Mouse (Mus musculus): ENCODE data around the gene Arih1. TPM values are rescaled to one million over a fixed set of nuclear protein-coding genes. Genes with fewer than 3 reads are reported as not detected.
A peak's percentile ranks its signal among the peaks of the same experiment; 100 is the strongest.

Gene Arih1
- polyA plus RNA-seq, 1 experiment from 2014 or later, result 21.2 TPM

DNA sequence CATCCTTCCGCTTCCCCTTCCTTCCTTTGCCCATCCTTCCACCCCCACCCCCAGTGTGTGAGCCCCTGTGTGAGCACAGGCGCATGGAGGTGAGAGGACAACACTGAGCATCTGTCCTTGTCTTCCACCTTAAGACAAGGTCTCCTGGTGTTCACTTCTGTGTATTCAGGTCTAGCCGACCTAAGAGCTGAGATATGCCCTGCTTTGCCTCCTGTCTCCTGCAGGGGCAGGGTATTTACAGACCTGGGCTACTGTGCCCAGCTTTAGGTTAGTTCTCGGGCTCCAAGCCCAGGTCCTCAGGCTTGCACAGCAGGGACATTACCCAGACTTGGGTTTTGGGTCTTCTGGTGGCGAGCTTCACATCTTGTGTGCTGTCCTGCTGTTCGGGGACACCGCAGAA is 30.7 kb upstream of the Arih1 start:
- 58% methylated on average over 7 of the region's 7 CpGs for WGBS
- Histone ChIP-seq H3K27ac (ENCODE audit: low read length) (no peak overlapping the region), H3K9me3 (ENCODE audit: control insufficient read depth, low read length) (no peaks in the 10 kb centered on the region), H3K4me1 (replicated peaks; ENCODE audit: control insufficient read depth, insufficient read depth, low read length) (no peaks in the 10 kb centered on the region), H3K36me3 (ENCODE audit: control insufficient read depth, insufficient read depth) (no peaks in the 10 kb centered on the region), H3K9ac (replicated peaks; ENCODE audit: low read depth, low read length) (no peak overlapping the region), H3K27me3 (replicated peaks; ENCODE audit: control insufficient read depth, insufficient read depth, low read length) (no peaks in the 10 kb centered on the region), H3K4me3 (replicated peaks; ENCODE audit: low read length) (no peak overlapping the region), H3K4me2 (ENCODE audit: low read length) (no peak overlapping the region)
- ATAC-seq, result no peak

DNA sequence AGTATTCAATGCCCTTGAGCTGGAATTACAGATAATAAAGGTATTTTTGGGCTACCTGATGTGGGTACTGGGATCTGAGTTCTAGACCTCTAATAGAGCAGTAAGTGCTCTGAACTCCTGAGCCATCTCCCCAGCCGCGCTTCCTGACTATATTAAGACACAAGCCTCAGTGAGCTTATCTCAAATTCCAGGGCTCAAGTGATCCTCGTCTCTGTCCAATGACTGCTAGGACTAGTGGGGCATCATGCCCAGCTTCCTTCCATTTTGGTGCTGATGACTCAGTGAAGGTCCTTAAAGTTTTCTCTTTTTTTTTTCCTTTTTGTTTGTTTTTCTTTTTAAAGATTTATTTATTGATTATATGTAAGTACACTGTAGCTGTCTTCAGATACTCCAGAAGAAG is 28.7 kb upstream of the Arih1 start:
- Histone ChIP-seq H3K9ac (replicated peaks; ENCODE audit: low read depth, low read length) (no peak overlapping the region), H3K36me3 (ENCODE audit: control insufficient read depth, insufficient read depth) (no peaks in the 10 kb centered on the region), H3K4me3 (replicated peaks; ENCODE audit: low read length) (no peak overlapping the region), H3K27ac (ENCODE audit: low read length) (no peak overlapping the region), H3K9me3 (ENCODE audit: control insufficient read depth, low read length) (no peaks in the 10 kb centered on the region), H3K4me2 (ENCODE audit: low read length) (no peak overlapping the region), H3K4me1 (replicated peaks; ENCODE audit: control insufficient read depth, insufficient read depth, low read length) (no peaks in the 10 kb centered on the region), H3K27me3 (replicated peaks; ENCODE audit: control insufficient read depth, insufficient read depth, low read length) (no peaks in the 10 kb centered on the region)
- WGBS, result 80% methylated on average over 3 of the region's 3 CpGs
- no peak for ATAC-seq

DNA sequence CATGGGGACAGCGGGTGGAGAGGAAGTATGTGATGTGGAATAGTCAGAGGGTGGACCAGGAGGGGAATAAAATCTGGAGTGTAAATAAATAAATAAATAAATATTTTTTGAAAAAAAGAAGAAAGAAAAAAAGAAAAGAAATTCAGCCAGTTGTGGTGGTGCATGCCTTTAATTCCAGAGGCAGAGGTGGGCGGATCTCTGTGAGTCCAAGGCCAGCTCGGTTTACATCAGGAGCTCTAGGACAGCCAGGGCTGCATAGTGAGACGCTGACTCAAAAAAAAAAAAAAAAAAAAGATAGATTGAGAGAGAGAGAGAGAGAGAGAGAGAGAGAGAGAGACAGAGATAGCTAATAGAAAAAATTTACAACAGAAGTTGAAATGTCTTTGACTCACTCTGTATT is 26.0 kb upstream of the Arih1 start:
- H3K27ac ChIP-seq (ENCODE audit: low read length), result no peak overlapping the region
- H3K4me3 ChIP-seq (replicated peaks; ENCODE audit: low read length), result no peak overlapping the region
- ATAC-seq, result no peak
- 69% methylated on average over 4 of the region's 4 CpGs for WGBS
- H3K9ac ChIP-seq (replicated peaks; ENCODE audit: low read depth, low read length), result no peak overlapping the region
- no peak overlapping the region for H3K4me2 ChIP-seq (ENCODE audit: low read length)
- no peaks in the 10 kb centered on the region for H3K4me1 ChIP-seq (replicated peaks; ENCODE audit: control insufficient read depth, insufficient read depth, low read length)
- H3K27me3 ChIP-seq (replicated peaks; ENCODE audit: control insufficient read depth, insufficient read depth, low read length), result no peaks in the 10 kb centered on the region
- no peaks in the 10 kb centered on the region for H3K36me3 ChIP-seq (ENCODE audit: control insufficient read depth, insufficient read depth)
- H3K9me3 ChIP-seq (ENCODE audit: control insufficient read depth, low read length), result no peaks in the 10 kb centered on the region

DNA sequence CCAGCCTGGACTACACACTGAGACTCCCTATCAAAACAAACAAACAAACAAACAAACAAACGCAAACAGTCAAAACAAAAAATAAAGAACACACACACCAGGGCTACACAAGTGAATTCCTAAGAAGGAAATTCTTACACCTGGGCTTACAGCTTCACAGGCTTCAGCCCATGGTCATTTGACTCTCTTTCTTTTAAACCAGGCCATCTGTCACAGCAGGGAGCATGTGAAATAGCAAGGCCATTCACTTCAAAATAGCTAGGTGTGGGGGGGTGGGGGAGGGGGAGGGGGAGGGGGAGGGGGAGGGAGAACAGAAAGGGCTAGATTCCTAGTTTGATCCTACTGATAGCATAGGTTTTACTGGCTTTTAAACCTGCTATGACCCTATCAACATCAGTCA is 21.7 kb upstream of the Arih1 start:
- H3K9me3 ChIP-seq (ENCODE audit: control insufficient read depth, low read length), result no peaks in the 10 kb centered on the region
- WGBS, result 51% methylated on average over 1 of the region's 1 CpGs

DNA sequence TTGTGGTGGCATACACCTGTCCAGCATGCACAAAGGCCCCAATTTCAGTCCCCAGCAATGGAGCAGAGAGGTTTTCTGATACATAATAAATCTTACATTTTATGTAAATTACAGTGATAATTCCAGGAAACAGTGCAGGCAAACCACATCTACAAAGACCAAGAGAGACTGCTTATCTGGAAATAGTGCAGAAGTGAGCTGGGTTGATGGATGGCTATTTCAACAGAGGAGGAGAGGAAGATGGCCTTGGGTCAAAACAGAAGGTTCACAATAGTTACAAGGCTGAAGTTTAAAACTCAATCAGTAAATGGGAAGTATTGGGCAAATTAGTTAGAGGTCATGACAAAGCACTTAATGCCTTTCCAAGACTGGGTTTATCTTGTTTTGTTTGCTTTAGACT is 913 bp upstream of the Arih1 start:
- H3K9ac ChIP-seq (replicated peaks; ENCODE audit: low read depth, low read length), result peak overlapping the region; percentile 97
- H3K36me3 ChIP-seq (ENCODE audit: control insufficient read depth, insufficient read depth), result no peaks in the 10 kb centered on the region
- H3K4me1 ChIP-seq (replicated peaks; ENCODE audit: control insufficient read depth, insufficient read depth, low read length), result peaks cover 14% of the 10 kb centered on the region
- no peaks in the 10 kb centered on the region for H3K27me3 ChIP-seq (replicated peaks; ENCODE audit: control insufficient read depth, insufficient read depth, low read length)
- peak overlapping the region; percentile 55 for H3K4me2 ChIP-seq (ENCODE audit: low read length)
- H3K27ac ChIP-seq (ENCODE audit: low read length), result peak overlapping the region; percentile 99
- no peaks in the 10 kb centered on the region for H3K9me3 ChIP-seq (ENCODE audit: control insufficient read depth, low read length)
- peak overlapping the region; percentile 100 for H3K4me3 ChIP-seq (replicated peaks; ENCODE audit: low read length)
- no peak for ATAC-seq

More for the DNA sequence above, 21.7 kb upstream of the Arih1 start:
- Histone ChIP-seq H3K4me3 (replicated peaks; ENCODE audit: low read length) (no peak overlapping the region), H3K4me2 (ENCODE audit: low read length) (no peak overlapping the region), H3K36me3 (ENCODE audit: control insufficient read depth, insufficient read depth) (no peaks in the 10 kb centered on the region), H3K27ac (ENCODE audit: low read length) (no peak overlapping the region), H3K27me3 (replicated peaks; ENCODE audit: control insufficient read depth, insufficient read depth, low read length) (no peaks in the 10 kb centered on the region), H3K9ac (replicated peaks; ENCODE audit: low read depth, low read length) (no peak overlapping the region), H3K4me1 (replicated peaks; ENCODE audit: control insufficient read depth, insufficient read depth, low read length) (no peaks in the 10 kb centered on the region)
- no peak for ATAC-seq

DNA sequence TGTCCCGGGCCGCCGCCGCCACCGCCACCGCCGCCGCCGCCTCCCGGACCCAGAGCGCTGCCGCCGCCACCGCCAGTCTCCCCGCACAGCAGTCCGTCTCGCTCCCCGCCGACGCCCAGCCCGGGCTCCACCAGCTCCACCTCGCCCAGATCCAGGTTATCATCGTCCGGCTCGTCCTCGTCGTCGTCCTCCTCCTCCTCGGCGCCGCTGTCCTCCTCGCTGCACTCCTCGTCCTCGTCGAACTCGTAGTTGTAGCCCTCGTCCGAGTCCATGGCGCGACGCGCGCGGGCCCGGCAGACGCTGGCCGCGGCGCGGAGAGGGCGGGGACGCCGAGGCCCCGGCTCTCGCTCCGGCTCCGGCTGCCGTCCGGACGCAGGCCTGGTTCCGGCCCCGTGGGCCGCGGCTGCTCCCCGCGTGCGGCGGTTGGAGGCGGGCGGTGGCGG is 321 bp downstream of the Arih1 start:
- H3K9me3 ChIP-seq (ENCODE audit: control insufficient read depth, low read length), result no peaks in the 10 kb centered on the region
- ATAC-seq, result peak; percentile 67
- peak overlapping the region; percentile 97 for H3K9ac ChIP-seq (replicated peaks; ENCODE audit: low read depth, low read length)
- H3K36me3 ChIP-seq (ENCODE audit: control insufficient read depth, insufficient read depth), result no peaks in the 10 kb centered on the region
- H3K27me3 ChIP-seq (replicated peaks; ENCODE audit: control insufficient read depth, insufficient read depth, low read length), result no peaks in the 10 kb centered on the region
- WGBS, result under 1% methylated on average over 67 of the region's 71 CpGs
- peak overlapping the region; percentile 99 for H3K27ac ChIP-seq (ENCODE audit: low read length)
- H3K4me2 ChIP-seq (ENCODE audit: low read length), result peak overlapping the region; percentile 96
- peak overlapping the region; percentile 100 for H3K4me3 ChIP-seq (replicated peaks; ENCODE audit: low read length)
- peaks cover 17% of the 10 kb centered on the region for H3K4me1 ChIP-seq (replicated peaks; ENCODE audit: control insufficient read depth, insufficient read depth, low read length)

DNA sequence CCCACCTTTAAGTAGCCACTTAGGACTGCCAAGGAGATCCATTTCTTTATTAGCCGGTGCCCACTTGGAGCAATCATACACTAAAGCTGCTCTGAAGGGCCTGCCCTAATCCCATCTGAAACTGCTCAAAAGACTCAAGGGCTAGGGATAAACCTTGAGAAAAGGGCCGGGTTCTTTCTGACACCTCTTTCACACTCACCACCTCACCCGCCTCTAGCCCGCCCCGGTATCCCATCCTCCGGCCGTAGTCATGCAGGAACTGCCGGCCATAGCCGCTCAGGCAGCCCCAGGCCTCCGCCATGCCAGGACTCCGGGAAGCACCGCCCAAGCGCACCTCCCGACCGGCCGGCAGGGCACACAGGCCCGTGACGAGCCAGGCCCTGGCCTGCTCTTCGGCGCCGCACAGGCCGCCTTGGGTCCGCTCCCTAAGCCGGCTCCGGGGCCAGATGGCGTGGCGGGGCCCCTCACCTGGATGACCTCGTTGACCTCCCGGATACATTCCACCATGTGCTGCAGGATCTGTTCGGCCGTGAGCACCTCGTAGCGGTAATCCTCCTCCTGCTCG is 825 bp downstream of the Arih1 start:
- ATAC-seq, result peak; percentile 23; the same call in 1 of the 2 replicates

DNA sequence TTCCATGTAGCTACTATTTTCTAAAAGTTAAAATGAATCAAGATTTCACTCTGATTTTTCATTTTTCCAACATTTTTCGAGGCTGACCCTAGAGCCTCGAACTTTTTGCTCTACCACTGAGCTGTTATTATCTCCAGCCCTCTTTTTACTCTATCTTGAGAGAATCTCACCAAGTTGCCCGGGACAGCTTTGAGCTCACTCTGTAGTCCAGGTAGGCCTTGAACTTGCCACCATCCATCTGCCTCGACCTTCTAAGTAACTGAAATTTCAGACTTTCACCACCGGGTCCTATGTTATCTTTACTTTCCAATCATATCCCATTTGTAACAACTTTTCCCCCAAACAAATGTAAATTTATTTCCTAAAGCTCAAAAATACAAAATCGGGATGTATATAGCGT is 1.7 kb downstream of the Arih1 start:
- peak overlapping the region; percentile 100 for H3K4me3 ChIP-seq (replicated peaks; ENCODE audit: low read length)
- H3K27ac ChIP-seq (ENCODE audit: low read length), result no peak overlapping the region
- H3K27me3 ChIP-seq (replicated peaks; ENCODE audit: control insufficient read depth, insufficient read depth, low read length), result no peaks in the 10 kb centered on the region
- ATAC-seq, result no peak
- WGBS, result 15% methylated on average over 7 of the region's 7 CpGs
- peaks cover 17% of the 10 kb centered on the region for H3K4me1 ChIP-seq (replicated peaks; ENCODE audit: control insufficient read depth, insufficient read depth, low read length)
- no peaks in the 10 kb centered on the region for H3K9me3 ChIP-seq (ENCODE audit: control insufficient read depth, low read length)
- H3K9ac ChIP-seq (replicated peaks; ENCODE audit: low read depth, low read length), result peak overlapping the region; percentile 97
- no peaks in the 10 kb centered on the region for H3K36me3 ChIP-seq (ENCODE audit: control insufficient read depth, insufficient read depth)
- H3K4me2 ChIP-seq (ENCODE audit: low read length), result peak overlapping the region; percentile 96

More for the DNA sequence above, 825 bp downstream of the Arih1 start:
- H3K4me3 ChIP-seq (replicated peaks; ENCODE audit: low read length), result peak overlapping the region; percentile 100
- peaks cover 17% of the 10 kb centered on the region for H3K4me1 ChIP-seq (replicated peaks; ENCODE audit: control insufficient read depth, insufficient read depth, low read length)
- no peaks in the 10 kb centered on the region for H3K27me3 ChIP-seq (replicated peaks; ENCODE audit: control insufficient read depth, insufficient read depth, low read length)
- H3K36me3 ChIP-seq (ENCODE audit: control insufficient read depth, insufficient read depth), result no peaks in the 10 kb centered on the region
- H3K9ac ChIP-seq (replicated peaks; ENCODE audit: low read depth, low read length), result peak overlapping the region; percentile 97
- peak overlapping the region; percentile 99 for H3K27ac ChIP-seq (ENCODE audit: low read length)
- WGBS, result 0% methylated on average over 34 of the region's 34 CpGs
- no peaks in the 10 kb centered on the region for H3K9me3 ChIP-seq (ENCODE audit: control insufficient read depth, low read length)
- peak overlapping the region; percentile 96 for H3K4me2 ChIP-seq (ENCODE audit: low read length)

DNA sequence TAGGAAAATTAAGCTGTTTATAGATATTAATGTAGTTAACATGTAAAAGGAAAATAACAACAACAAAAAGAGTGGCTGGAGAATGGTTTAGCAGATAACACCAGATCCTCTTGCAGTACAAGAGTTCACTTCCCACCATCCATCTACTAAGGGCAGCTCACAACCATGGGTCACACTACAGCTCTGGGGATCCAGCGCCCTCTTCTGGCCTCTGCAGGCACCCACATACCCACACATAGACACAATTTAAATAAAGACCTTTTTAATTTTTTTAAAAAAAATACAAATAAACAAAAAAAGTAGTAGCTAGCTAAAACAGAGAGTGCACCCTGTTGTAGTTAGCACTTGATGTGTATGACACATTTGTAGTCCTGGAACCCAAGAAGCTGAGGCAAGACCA is 4.0 kb downstream of the Arih1 start:
- Histone ChIP-seq H3K4me1 (replicated peaks; ENCODE audit: control insufficient read depth, insufficient read depth, low read length) (peaks cover 19% of the 10 kb centered on the region), H3K4me2 (ENCODE audit: low read length) (no peak overlapping the region), H3K9me3 (ENCODE audit: control insufficient read depth, low read length) (no peaks in the 10 kb centered on the region), H3K4me3 (replicated peaks; ENCODE audit: low read length) (no peak overlapping the region), H3K27ac (ENCODE audit: low read length) (no peak overlapping the region), H3K9ac (replicated peaks; ENCODE audit: low read depth, low read length) (no peak overlapping the region), H3K36me3 (ENCODE audit: control insufficient read depth, insufficient read depth) (no peaks in the 10 kb centered on the region), H3K27me3 (replicated peaks; ENCODE audit: control insufficient read depth, insufficient read depth, low read length) (no peaks in the 10 kb centered on the region)
- WGBS, result 33% methylated on average over 1 of the region's 1 CpGs
- ATAC-seq, result no peak

DNA sequence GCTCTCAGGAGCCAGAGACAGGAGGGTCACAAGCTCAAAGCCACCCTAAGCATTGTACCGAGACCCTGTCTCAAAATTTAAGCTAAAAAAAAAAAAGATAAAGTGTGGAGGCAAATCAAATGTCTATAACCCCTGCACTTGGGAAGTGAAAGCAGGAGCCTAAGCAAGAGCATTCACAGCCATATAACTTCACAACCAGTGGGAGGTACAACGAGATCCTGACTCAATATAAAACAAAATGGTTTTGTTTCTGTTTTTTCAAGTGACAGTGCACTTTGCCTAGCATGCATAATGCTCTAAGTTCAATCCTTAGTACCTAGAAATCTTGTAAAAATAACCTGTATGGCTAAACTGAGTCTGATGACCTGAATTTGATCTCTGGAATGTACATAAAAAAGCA is 9.8 kb downstream of the Arih1 start:
- Histone ChIP-seq H3K9ac (replicated peaks; ENCODE audit: low read depth, low read length) (no peak overlapping the region), H3K4me1 (replicated peaks; ENCODE audit: control insufficient read depth, insufficient read depth, low read length) (peaks cover 2% of the 10 kb centered on the region; the same call in 1 of the 2 replicates), H3K27me3 (replicated peaks; ENCODE audit: control insufficient read depth, insufficient read depth, low read length) (no peaks in the 10 kb centered on the region), H3K4me3 (replicated peaks; ENCODE audit: low read length) (no peak overlapping the region), H3K36me3 (ENCODE audit: control insufficient read depth, insufficient read depth) (no peaks in the 10 kb centered on the region), H3K4me2 (ENCODE audit: low read length) (no peak overlapping the region), H3K27ac (ENCODE audit: low read length) (no peak overlapping the region), H3K9me3 (ENCODE audit: control insufficient read depth, low read length) (no peaks in the 10 kb centered on the region)
- ATAC-seq, result no peak
- 88% methylated on average over 2 of the region's 2 CpGs for WGBS

All from forebrain, embryonic 16.5 days (tissue).